Mouse (Mus musculus): ENCODE data around the gene BC037034.

DNA sequence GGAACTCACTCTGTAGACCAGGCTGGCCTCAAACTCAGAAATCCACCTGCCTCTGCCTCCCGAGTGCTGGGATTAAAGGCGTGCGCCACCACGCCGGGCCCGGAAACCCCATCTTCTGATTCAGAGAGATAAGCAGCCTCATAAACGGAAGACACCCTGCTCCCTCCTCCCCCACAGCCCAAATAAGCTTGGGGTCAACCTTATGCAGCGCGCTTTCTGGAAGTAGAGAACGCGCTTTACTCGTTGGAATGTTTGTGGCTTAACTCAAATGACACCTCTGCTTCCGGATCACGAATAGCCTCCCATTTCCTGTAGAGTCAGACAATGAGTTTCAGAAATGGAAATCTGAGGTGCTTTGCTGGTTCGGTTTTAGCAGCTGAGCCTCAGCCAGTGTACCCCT, 17.0 kb upstream of the BC037034 start:
- TF ChIP-seq CTCF (IDR thresholded peaks at IDR 0.05; ENCODE audit: low read depth) (no peak), EP300 (IDR thresholded peaks at IDR 0.05; ENCODE audit: low read depth) (no peak)
